Mouse (Mus musculus): ENCODE data around the gene Sult4a1.
A peak's percentile ranks its signal among the peaks of the same experiment; 100 is the strongest.

GRCm38 (mm10) chr15:84056083-84056482, 49.5 kb downstream of the Sult4a1 start:
- TF ChIP-seq CTCF (conservative IDR thresholded peaks at IDR 0.05 in 1 of 2, IDR thresholded peaks at IDR 0.05 in 1 of 2; ENCODE audit: low read depth in 2 of 2, low read length in 2 of 2) (peak in 1 of 2 experiments; percentile 57; a peak in 2 of 4 replicates), PAX5 (IDR thresholded peaks at IDR 0.05; ENCODE audit: low read length) (no peak)

Data from CH12.LX (cell line).